Mouse (Mus musculus): ENCODE results near the gene Tmem117. TPM values are rescaled to one million over a fixed set of nuclear protein-coding genes. Genes with fewer than 3 reads are reported as not detected.

Tmem117 gene
- total RNA-seq (2021) = 10 to 100 TPM; 15.6 to 19.1 TPM
- long read RNA-seq, experiment 1, transcript Tmem117-201 (8 exons, 2,717 nt) = major isoform, 22 of 24 reads
- long read RNA-seq, experiment 1, partial matches to known transcripts = 1 of 24 reads
- long read RNA-seq, experiment 1, other reads (novel, unspliced or antisense) = 1 of 24 reads
- long read RNA-seq, experiment 2, transcript Tmem117-201 (8 exons, 2,717 nt) = major isoform, 18 of 29 reads
- long read RNA-seq, experiment 2, partial matches to known transcripts = 1 of 29 reads
- long read RNA-seq, experiment 2, other reads (novel, unspliced or antisense) = 9 of 29 reads

- DNase-seq (ENCODE audit: low spot score) = peak; percentile 34
Observed at GRCm38 (mm10) chr15:94628830-94629601, at the start of gene Tmem117. Tmem117 (plus strand) TSS chr15:94629232.

GRCm38 (mm10) chr15:94582000-94582593 lies 46.9 kb upstream of the Tmem117 start:
- DNase-seq (ENCODE audit: low spot score) = no peak

GRCm38 (mm10) chr15:94583153-94583552 lies 45.9 kb upstream of the Tmem117 start:
- DNase-seq (ENCODE audit: low spot score) = no peak

- DNase-seq (ENCODE audit: low spot score) = no peak
Observed at GRCm38 (mm10) chr15:94584738-94585137, 44.3 kb upstream of the Tmem117 start.

- no peak for DNase-seq (ENCODE audit: low spot score)
Observed at GRCm38 (mm10) chr15:94587826-94588715, 41.0 kb upstream of the Tmem117 start.

- peak; percentile 98 for DNase-seq (ENCODE audit: low spot score)
Observed at GRCm38 (mm10) chr15:94589219-94590075, 39.6 kb upstream of the Tmem117 start, which contains the start of gene Twf1. Twf1 (minus strand) TSS chr15:94589889.

GRCm38 (mm10) chr15:94590083-94590482 lies 38.9 kb upstream of the Tmem117 start:
- DNase-seq (ENCODE audit: low spot score) = no peak

- no peak for DNase-seq (ENCODE audit: low spot score)
Observed at GRCm38 (mm10) chr15:94591356-94591755, 37.7 kb upstream of the Tmem117 start.

GRCm38 (mm10) chr15:94593586-94593985 lies 35.4 kb upstream of the Tmem117 start:
- DNase-seq (ENCODE audit: low spot score) = no peak

- DNase-seq (ENCODE audit: low spot score) = no peak
Observed at GRCm38 (mm10) chr15:94600145-94600707, 28.8 kb upstream of the Tmem117 start.

- peak; percentile 53 for DNase-seq (ENCODE audit: low spot score)
Observed at GRCm38 (mm10) chr15:94601339-94601738, 27.7 kb upstream of the Tmem117 start.

- DNase-seq (ENCODE audit: low spot score) = no peak
Observed at GRCm38 (mm10) chr15:94602441-94602840, 26.6 kb upstream of the Tmem117 start.

- no peak for DNase-seq (ENCODE audit: low spot score)
Observed at GRCm38 (mm10) chr15:94607768-94608167, 21.3 kb upstream of the Tmem117 start.

- DNase-seq (ENCODE audit: low spot score) = no peak
Observed at GRCm38 (mm10) chr15:94616036-94616435, 13.0 kb upstream of the Tmem117 start.

GRCm38 (mm10) chr15:94620909-94621308 lies 8.1 kb upstream of the Tmem117 start:
- no peak for DNase-seq (ENCODE audit: low spot score)

GRCm38 (mm10) chr15:94628463-94628829 lies 586 bp upstream of the Tmem117 start:
- DNase-seq (ENCODE audit: low spot score) = no peak

- no peak for DNase-seq (ENCODE audit: low spot score)
Observed at GRCm38 (mm10) chr15:94630553-94630952, 1.5 kb downstream of the Tmem117 start.

GRCm38 (mm10) chr15:94634524-94634923 lies 5.5 kb downstream of the Tmem117 start:
- DNase-seq (ENCODE audit: low spot score) = peak; percentile 27

- no peak for DNase-seq (ENCODE audit: low spot score)
Observed at GRCm38 (mm10) chr15:94638207-94638606, 9.2 kb downstream of the Tmem117 start.

GRCm38 (mm10) chr15:94639126-94639525 lies 10.1 kb downstream of the Tmem117 start:
- no peak for DNase-seq (ENCODE audit: low spot score)
